In genomic region chr17:10947614-10948013, GRCm38 (mm10) we compare ENCODE assay signal across 29 mouse cellular contexts.
"Had no signal": no experiment of that assay in that cellular context is flagged by ENCODE, and none has a peak within 500 bp of the region (broad histone marks: within the 10 kb centered on the region; RNA-seq: fewer than 3 reads in every experiment).

No protein-coding gene starts in this region.

- H3K4me1 ChIP-seq: limb, embryonic 10.5 days; limb, embryonic 12.5 days; limb, embryonic 13.5 days; limb, embryonic 15.5 days; liver, embryonic 12.5 days; liver, embryonic 13.5 days; liver, embryonic 15.5 days; lung, embryonic 15.5 days; megakaryocyte, embryonic 14.5 days; midbrain, embryonic 10.5 days; midbrain, embryonic 12.5 days; midbrain, embryonic 13.5 days; midbrain, embryonic 15.5 days; neural tube, embryonic 12.5 days had no signal

- ATAC-seq: liver, embryonic 12.5 days; liver, postnatal 0 days; midbrain, embryonic 13.5 days; midbrain, embryonic 15.5 days; midbrain, embryonic 16.5 days had no signal

- H3K36me3 ChIP-seq: limb, embryonic 10.5 days; limb, embryonic 12.5 days; limb, embryonic 13.5 days; limb, embryonic 15.5 days; liver, embryonic 12.5 days; liver, embryonic 13.5 days; liver, embryonic 15.5 days; lung, embryonic 15.5 days; midbrain, embryonic 10.5 days; midbrain, embryonic 12.5 days; midbrain, embryonic 13.5 days; midbrain, embryonic 15.5 days; neural tube, embryonic 12.5 days had no signal

- H3K9me3 ChIP-seq: limb, embryonic 10.5 days; limb, embryonic 12.5 days; limb, embryonic 13.5 days; limb, embryonic 15.5 days; liver, embryonic 12.5 days; liver, embryonic 13.5 days; liver, embryonic 15.5 days; lung, embryonic 15.5 days; midbrain, embryonic 10.5 days; midbrain, embryonic 12.5 days; midbrain, embryonic 13.5 days; midbrain, embryonic 15.5 days; neural tube, embryonic 12.5 days had no signal

- H3K9ac ChIP-seq: limb, embryonic 12.5 days; limb, embryonic 13.5 days; limb, embryonic 15.5 days; liver, embryonic 12.5 days; liver, embryonic 13.5 days; liver, embryonic 14.5 days; liver, embryonic 15.5 days; liver, postnatal 0 days; lung, embryonic 15.5 days; midbrain, embryonic 12.5 days; midbrain, embryonic 13.5 days; midbrain, embryonic 15.5 days; neural tube, embryonic 12.5 days had no signal

- DNase-seq: layer of hippocampus, postnatal 36 days; left cerebral cortex, postnatal 4 days; liver; liver, embryonic 13.5 days; liver, postnatal 0 days; lung, adult 18-20 months; lung, postnatal 14 days; lung, postnatal 4 days; midbrain, embryonic 14.5 days had no signal

- H3K4me3 ChIP-seq: left cerebral cortex, adult 2 months; limb, embryonic 10.5 days; limb, embryonic 12.5 days; limb, embryonic 13.5 days; limb, embryonic 15.5 days; liver, embryonic 12.5 days; liver, embryonic 13.5 days; liver, embryonic 15.5 days; lung, embryonic 15.5 days; megakaryocyte, embryonic 14.5 days; midbrain, embryonic 10.5 days; midbrain, embryonic 12.5 days; midbrain, embryonic 13.5 days; midbrain, embryonic 15.5 days; myocyte; neural tube, embryonic 12.5 days had no signal

- H3K27me3 ChIP-seq: limb, embryonic 12.5 days; limb, embryonic 13.5 days; limb, embryonic 15.5 days; liver, embryonic 12.5 days; liver, embryonic 13.5 days; liver, embryonic 15.5 days; lung, embryonic 15.5 days; megakaryocyte, embryonic 14.5 days; midbrain, embryonic 12.5 days; midbrain, embryonic 13.5 days; midbrain, embryonic 15.5 days; neural tube, embryonic 12.5 days had no signal

- H3K4me2 ChIP-seq: limb, embryonic 12.5 days; limb, embryonic 13.5 days; limb, embryonic 15.5 days; liver, embryonic 11.5 days; liver, embryonic 12.5 days; liver, embryonic 13.5 days; liver, embryonic 15.5 days; lung, embryonic 15.5 days; midbrain, embryonic 11.5 days; midbrain, embryonic 12.5 days; midbrain, embryonic 13.5 days; midbrain, embryonic 15.5 days; neural tube, embryonic 12.5 days had no signal

- H3K27ac ChIP-seq: left cerebral cortex, adult 2 months; limb, embryonic 10.5 days; limb, embryonic 12.5 days; limb, embryonic 13.5 days; limb, embryonic 15.5 days; liver, embryonic 12.5 days; liver, embryonic 13.5 days; liver, embryonic 14.5 days; liver, embryonic 15.5 days; lung, embryonic 15.5 days; macrophage; midbrain, embryonic 10.5 days; midbrain, embryonic 12.5 days; midbrain, embryonic 13.5 days; midbrain, embryonic 15.5 days; neural tube, embryonic 12.5 days had no signal
